Mouse (Mus musculus): ENCODE results near the gene Il20. TPM values are rescaled to one million over a fixed set of nuclear protein-coding genes. Genes with fewer than 3 reads are reported as not detected.
A peak's percentile ranks its signal among the peaks of the same experiment; 100 is the strongest.

Gene Il20
- polyA plus RNA-seq, 1 experiment = not detected

GRCm38 (mm10) chr1:130902505-130902904, 8.7 kb downstream of the Il20 start:
- H3K36me3 ChIP-seq (ENCODE audit: control insufficient read depth) = no peaks in the 10 kb centered on the region
- H3K9me3 ChIP-seq (ENCODE audit: control insufficient read depth, low read length) = no peaks in the 10 kb centered on the region
- TF ChIP-seq GATA1 (IDR thresholded peaks at IDR 0.05; ENCODE audit: low read length) (no peak), TAL1 (IDR thresholded peaks at IDR 0.05; ENCODE audit: low read length) (no peak)
- no peak overlapping the region for H3K4me3 ChIP-seq (replicated peaks)
- no peaks in the 10 kb centered on the region for H3K4me1 ChIP-seq (ENCODE audit: control insufficient read depth)
- no peaks in the 10 kb centered on the region for H3K27me3 ChIP-seq (ENCODE audit: control insufficient read depth)

- H3K36me3 ChIP-seq (ENCODE audit: control insufficient read depth) = no peaks in the 10 kb centered on the region
- H3K4me3 ChIP-seq (replicated peaks) = no peak overlapping the region
- H3K9me3 ChIP-seq (ENCODE audit: control insufficient read depth, low read length) = no peaks in the 10 kb centered on the region
- TF ChIP-seq TAL1 (IDR thresholded peaks at IDR 0.05; ENCODE audit: low read length) (no peak), GATA1 (IDR thresholded peaks at IDR 0.05; ENCODE audit: low read length) (no peak)
- H3K4me1 ChIP-seq (ENCODE audit: control insufficient read depth) = no peaks in the 10 kb centered on the region
- no peaks in the 10 kb centered on the region for H3K27me3 ChIP-seq (ENCODE audit: control insufficient read depth)
Measured at GRCm38 (mm10) chr1:130894468-130894867, 16.8 kb downstream of the Il20 start.

- H3K27me3 ChIP-seq (ENCODE audit: control insufficient read depth) = no peaks in the 10 kb centered on the region
- TF ChIP-seq TAL1 (IDR thresholded peaks at IDR 0.05; ENCODE audit: low read length) (no peak), GATA1 (IDR thresholded peaks at IDR 0.05; ENCODE audit: low read length) (no peak)
- H3K4me3 ChIP-seq (replicated peaks) = no peak overlapping the region
- no peaks in the 10 kb centered on the region for H3K4me1 ChIP-seq (ENCODE audit: control insufficient read depth)
- no peaks in the 10 kb centered on the region for H3K36me3 ChIP-seq (ENCODE audit: control insufficient read depth)
- H3K9me3 ChIP-seq (ENCODE audit: control insufficient read depth, low read length) = no peaks in the 10 kb centered on the region
Measured at GRCm38 (mm10) chr1:130893329-130894040, 17.8 kb downstream of the Il20 start.

- no peaks in the 10 kb centered on the region for H3K27me3 ChIP-seq (ENCODE audit: control insufficient read depth)
- H3K4me3 ChIP-seq (replicated peaks) = no peak overlapping the region
- H3K36me3 ChIP-seq (ENCODE audit: control insufficient read depth) = no peaks in the 10 kb centered on the region
- no peak for TF ChIP-seq TAL1 (IDR thresholded peaks at IDR 0.05; ENCODE audit: low read length)
- TF ChIP-seq GATA1 (IDR thresholded peaks at IDR 0.05; ENCODE audit: low read length) = no peak
- H3K9me3 ChIP-seq (ENCODE audit: control insufficient read depth, low read length) = no peaks in the 10 kb centered on the region
- H3K4me1 ChIP-seq (ENCODE audit: control insufficient read depth) = no peaks in the 10 kb centered on the region
Measured at GRCm38 (mm10) chr1:130892446-130892845, 18.8 kb downstream of the Il20 start.

- Histone ChIP-seq H3K27me3 (ENCODE audit: control insufficient read depth) (peaks cover 4% of the 10 kb centered on the region; the same call in 1 of the 2 replicates), H3K4me1 (ENCODE audit: control insufficient read depth) (no peaks in the 10 kb centered on the region), H3K36me3 (ENCODE audit: control insufficient read depth) (no peaks in the 10 kb centered on the region), H3K4me3 (replicated peaks) (no peak within 1 kb of the TSS), H3K9me3 (ENCODE audit: control insufficient read depth, low read length) (no peaks in the 10 kb centered on the region)
- TF ChIP-seq GATA1 (IDR thresholded peaks at IDR 0.05; ENCODE audit: low read length) (no peak), TAL1 (IDR thresholded peaks at IDR 0.05; ENCODE audit: low read length) (no peak)
Measured at GRCm38 (mm10) chr1:130887354-130887753, 23.9 kb downstream of the Il20 start, which contains the start of gene Il24. Il24 (minus strand) TSS chr1:130887454.

GRCm38 (mm10) chr1:130883146-130883545, 28.1 kb downstream of the Il20 start:
- peaks cover 23% of the 10 kb centered on the region for H3K27me3 ChIP-seq (ENCODE audit: control insufficient read depth)
- H3K4me1 ChIP-seq (ENCODE audit: control insufficient read depth) = no peaks in the 10 kb centered on the region
- no peaks in the 10 kb centered on the region for H3K36me3 ChIP-seq (ENCODE audit: control insufficient read depth)
- H3K4me3 ChIP-seq (replicated peaks) = no peak overlapping the region
- no peaks in the 10 kb centered on the region for H3K9me3 ChIP-seq (ENCODE audit: control insufficient read depth, low read length)
- TF ChIP-seq TAL1 (IDR thresholded peaks at IDR 0.05; ENCODE audit: low read length) = no peak
- no peak for TF ChIP-seq GATA1 (IDR thresholded peaks at IDR 0.05; ENCODE audit: low read length)

GRCm38 (mm10) chr1:130879927-130880326, 31.3 kb downstream of the Il20 start:
- TF ChIP-seq GATA1 (IDR thresholded peaks at IDR 0.05; ENCODE audit: low read length) (no peak), TAL1 (IDR thresholded peaks at IDR 0.05; ENCODE audit: low read length) (no peak)
- Histone ChIP-seq H3K4me1 (ENCODE audit: control insufficient read depth) (no peaks in the 10 kb centered on the region), H3K4me3 (replicated peaks) (no peak overlapping the region), H3K27me3 (ENCODE audit: control insufficient read depth) (peaks cover 31% of the 10 kb centered on the region), H3K9me3 (ENCODE audit: control insufficient read depth, low read length) (no peaks in the 10 kb centered on the region), H3K36me3 (ENCODE audit: control insufficient read depth) (no peaks in the 10 kb centered on the region)

- TF ChIP-seq TAL1 (IDR thresholded peaks at IDR 0.05; ENCODE audit: low read length) (no peak), GATA1 (IDR thresholded peaks at IDR 0.05; ENCODE audit: low read length) (no peak)
- H3K27me3 ChIP-seq (ENCODE audit: control insufficient read depth) = peaks cover 31% of the 10 kb centered on the region
- H3K9me3 ChIP-seq (ENCODE audit: control insufficient read depth, low read length) = no peaks in the 10 kb centered on the region
- peak overlapping the region; percentile 7 for H3K4me3 ChIP-seq (replicated peaks)
- H3K36me3 ChIP-seq (ENCODE audit: control insufficient read depth) = no peaks in the 10 kb centered on the region
- no peaks in the 10 kb centered on the region for H3K4me1 ChIP-seq (ENCODE audit: control insufficient read depth)
Measured at GRCm38 (mm10) chr1:130877889-130878614, 33.2 kb downstream of the Il20 start.

- Histone ChIP-seq H3K4me1 (ENCODE audit: control insufficient read depth) (no peaks in the 10 kb centered on the region), H3K9me3 (ENCODE audit: control insufficient read depth, low read length) (no peaks in the 10 kb centered on the region), H3K36me3 (ENCODE audit: control insufficient read depth) (no peaks in the 10 kb centered on the region), H3K27me3 (ENCODE audit: control insufficient read depth) (peaks cover 31% of the 10 kb centered on the region), H3K4me3 (replicated peaks) (no peak overlapping the region)
- TF ChIP-seq GATA1 (IDR thresholded peaks at IDR 0.05; ENCODE audit: low read length) (no peak), TAL1 (IDR thresholded peaks at IDR 0.05; ENCODE audit: low read length) (no peak)
Measured at GRCm38 (mm10) chr1:130876931-130877509, 34.2 kb downstream of the Il20 start.
